Mouse (Mus musculus) ovary, postnatal 36 days (tissue): ENCODE data around the gene Pcmt1.

ENCODE experiments used
- DNase-seq: peaks from one replicate; pipeline ENCODE4 v3.0.0; 2022; ENCODE audit warnings: low spot score, mixed read lengths

Gene Pcmt1

DNA sequence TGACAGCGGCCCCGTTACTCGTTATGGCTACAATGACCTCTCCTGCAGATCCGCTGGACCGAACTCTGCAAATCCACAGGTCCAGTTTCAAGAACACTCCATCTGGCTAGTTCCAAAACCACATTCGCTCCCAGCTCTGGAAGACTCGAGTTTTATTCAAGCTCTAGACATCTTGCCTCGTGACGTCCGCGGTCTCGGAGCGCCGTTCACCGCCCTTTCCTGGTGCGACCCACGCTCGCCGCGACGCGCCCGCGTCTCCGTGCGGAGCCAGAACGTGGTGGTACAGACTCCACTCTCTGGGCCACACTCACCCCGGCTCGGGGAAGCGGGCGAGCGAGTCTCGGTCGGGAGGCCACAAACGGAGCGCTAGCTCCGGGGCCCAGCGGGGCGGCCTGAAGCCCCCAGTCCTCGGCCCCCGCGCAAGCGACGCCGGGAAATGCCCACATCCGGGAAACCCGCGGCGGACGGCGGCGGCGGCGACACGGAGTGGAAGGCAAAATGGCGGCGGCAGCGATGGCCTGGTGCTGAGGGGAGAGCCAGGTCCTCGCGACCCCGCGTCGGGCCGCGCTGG is at the start of gene Pcmt1, which contains the start of gene Lats1:
Pcmt1 (minus strand) TSS at position 406 of the 571 bp plus-strand sequence.
Lats1 (plus strand) TSS at position 484 of the 571 bp plus-strand sequence.
- DNase-seq: peak; percentile 88

DNA sequence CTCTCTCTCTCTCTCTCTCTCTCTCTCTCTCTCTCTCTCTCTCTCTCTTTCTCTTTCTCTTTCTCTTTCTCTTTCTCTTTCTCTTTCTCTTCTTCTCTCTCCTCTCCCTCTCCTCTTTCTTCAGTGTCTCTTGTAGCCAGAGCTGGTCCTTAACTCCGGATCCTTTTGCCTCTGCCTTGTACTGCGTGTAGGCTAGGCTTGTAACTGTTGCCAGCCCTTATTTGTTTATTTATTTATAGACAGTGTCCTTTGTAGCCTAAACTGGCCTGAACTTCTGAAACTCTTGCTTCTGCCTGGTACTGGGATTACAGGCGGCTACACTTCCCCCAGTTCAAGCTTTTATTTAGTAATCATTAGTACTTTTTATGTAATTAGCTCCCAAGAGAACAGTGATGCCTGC is 46.1 kb upstream of the Pcmt1 start:
- no peak for DNase-seq

DNA sequence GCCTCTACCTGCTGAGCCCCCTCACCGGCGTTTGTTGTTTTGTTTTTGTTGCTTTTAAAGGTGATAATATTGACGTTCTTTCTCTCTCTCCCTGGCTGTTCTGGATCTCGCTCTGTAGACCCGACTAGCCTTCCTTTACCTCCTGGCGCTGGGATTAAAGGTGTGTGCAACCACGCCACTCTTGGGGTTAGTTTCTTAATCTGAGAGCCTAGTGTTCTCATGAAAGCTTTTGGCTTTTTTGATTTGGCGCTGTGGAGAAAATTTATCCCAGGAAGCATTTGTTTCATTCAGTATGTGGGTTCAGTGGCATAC is 45.5 kb upstream of the Pcmt1 start:
- no peak for DNase-seq

DNA sequence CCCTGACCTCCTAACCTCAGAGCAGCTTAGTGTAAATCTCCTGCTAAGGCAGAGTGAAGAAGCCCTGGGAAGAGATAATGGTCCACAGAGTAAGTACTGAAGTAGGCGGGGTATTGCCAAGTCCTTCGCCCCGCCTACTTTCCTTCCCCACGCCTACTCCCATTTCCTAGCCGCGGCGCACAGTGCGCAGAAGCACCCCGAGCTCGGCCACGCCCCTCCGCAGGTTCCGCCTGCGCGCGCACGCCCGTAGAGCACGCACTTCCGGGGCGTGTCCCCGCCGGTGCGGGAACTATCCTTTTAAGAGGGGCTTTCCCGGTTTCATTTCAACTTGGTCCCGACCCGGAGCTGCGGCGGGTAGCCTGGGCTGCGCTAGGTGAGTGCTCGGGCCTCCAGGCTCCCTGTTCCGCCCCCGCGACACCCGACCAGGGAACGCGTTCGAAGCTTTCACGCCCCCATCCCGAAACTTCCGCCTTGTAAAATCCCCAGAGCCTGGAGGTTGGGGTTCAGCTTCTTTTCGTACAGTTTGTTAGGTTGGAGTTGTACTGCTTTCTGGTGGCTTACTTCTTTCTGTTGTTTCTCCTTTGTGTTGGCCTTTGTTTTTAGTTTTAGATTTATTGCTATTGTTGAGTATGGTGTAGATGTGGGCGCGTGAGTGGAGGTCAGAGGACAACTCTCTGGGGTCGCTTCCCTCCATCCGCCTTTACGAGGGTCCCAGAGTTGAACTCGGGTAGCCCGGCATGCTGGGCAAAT is 45.0 kb upstream of the Pcmt1 start, which contains the start of gene Katna1:
Katna1 (plus strand) TSS at position 250 of the 750 bp plus-strand sequence.
- DNase-seq: peak; percentile 92

DNA sequence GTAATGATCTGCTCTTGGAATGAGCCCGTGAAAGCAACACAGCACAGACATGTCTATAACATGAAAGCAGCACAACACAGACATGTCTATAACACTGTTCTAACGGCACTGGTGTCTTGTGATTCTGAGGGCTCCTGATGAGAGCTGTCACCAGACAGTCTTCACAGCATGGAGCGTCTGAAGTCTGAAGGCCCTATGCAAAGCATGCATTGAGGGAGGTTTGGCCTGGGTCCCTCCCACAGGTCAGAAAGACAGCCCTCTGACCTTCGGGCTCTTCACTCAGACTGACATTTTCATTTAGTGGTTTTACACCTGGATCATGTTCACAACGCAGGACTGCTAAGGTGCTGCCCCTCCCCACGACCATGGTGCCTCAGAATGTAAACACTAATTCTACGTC is 34.1 kb upstream of the Pcmt1 start:
- no peak for DNase-seq

DNA sequence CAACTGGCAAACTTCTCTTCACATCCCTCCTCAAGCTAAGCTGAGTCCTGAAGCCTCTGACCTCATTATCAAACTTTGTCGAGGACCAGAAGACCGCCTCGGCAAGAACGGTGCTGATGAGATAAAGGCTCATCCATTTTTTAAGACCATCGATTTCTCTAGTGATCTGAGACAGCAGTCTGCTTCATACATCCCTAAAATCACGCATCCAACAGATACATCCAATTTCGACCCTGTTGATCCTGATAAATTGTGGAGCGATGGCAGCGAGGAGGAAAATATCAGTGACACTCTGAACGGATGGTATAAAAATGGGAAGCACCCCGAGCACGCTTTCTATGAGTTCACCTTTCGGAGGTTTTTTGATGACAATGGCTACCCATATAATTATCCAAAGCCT is 31.6 kb upstream of the Pcmt1 start:
- DNase-seq: no peak

DNA sequence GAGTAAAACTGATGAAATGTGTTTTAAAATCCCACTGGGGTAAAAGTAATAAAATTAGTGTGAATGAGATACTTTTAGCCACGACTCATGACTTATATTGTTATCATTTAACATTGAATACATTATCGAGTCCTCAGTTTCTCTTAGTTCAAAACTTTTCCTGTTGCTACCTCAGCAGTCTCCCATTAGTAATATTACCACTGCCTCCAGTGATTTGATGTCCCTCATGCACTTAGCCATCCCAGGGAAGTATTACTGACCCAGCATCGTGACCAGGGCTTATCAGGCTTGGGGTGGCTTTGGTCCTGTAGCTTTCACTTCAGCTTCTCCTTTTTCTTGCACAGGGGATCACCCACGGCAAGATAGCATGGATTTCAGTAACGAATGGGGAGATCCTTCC is 29.2 kb upstream of the Pcmt1 start:
- DNase-seq: no peak

DNA sequence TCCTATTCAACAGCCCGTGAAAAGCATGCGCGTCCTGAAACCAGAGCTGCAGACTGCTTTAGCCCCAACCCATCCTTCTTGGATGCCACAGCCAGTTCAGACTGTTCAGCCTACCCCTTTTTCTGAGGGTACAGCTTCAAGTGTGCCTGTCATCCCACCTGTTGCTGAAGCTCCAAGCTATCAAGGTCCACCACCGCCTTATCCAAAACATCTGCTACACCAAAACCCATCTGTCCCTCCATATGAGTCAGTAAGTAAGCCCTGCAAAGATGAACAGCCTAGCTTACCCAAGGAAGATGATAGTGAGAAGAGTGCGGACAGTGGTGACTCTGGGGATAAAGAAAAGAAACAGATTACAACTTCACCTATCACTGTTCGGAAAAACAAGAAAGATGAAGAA is 21.6 kb upstream of the Pcmt1 start:
- no peak for DNase-seq

DNA sequence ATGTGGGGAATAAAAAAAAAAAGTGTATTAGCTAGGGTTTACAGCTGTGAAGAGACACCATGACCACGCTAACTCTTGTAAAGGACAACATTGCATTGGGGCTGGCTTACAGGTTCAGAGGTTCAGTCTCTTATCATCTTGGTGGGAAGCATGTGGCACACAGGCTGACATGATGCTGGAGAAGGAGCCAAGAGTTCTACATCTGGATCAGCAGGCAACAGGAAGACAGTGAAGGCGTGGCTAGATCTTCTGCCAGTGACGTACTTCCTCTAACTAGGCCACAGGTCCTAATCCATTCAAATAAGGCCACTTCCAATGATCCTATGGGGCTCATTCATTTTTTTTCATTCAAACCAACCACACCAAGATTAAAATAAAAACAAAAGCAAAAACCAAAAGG is 19.2 kb upstream of the Pcmt1 start:
- no peak for DNase-seq

DNA sequence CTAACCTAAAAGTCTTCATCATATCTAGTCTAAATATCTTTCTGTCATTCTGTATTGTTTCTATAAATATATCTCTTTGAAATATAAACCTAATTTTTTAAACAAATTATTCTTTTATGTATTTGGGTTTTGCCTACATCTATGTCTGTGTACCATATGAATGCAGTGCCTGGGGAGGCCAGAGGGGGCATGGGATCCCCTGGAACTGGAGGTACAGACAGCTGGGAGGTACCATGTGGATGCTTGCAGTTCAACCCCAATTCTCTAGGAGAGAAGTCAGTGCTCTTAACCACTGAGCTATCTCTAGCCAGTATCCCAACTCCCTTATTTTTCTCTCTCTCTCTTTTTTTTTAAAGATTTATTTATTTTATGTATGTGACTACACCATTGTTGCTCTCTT is 14.3 kb upstream of the Pcmt1 start:
- no peak for DNase-seq

DNA sequence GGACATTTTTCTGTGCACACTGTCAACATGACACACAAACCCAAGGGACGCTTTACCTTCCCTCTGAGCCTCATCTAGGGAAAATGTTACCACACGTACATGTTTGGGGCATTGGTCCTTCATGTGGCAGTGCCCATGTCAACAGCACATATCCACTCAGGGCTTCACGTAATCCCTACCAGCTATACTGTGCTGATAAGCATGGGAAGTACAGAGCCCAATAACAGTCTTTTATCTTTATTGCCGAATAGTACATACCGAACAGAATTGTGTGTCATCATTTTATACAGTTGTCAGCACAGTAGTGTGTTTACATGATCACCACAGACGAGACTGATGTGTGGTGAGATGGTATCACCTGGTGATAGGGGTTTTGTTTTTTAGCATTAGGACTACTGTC is 6.0 kb upstream of the Pcmt1 start:
- no peak for DNase-seq

DNA sequence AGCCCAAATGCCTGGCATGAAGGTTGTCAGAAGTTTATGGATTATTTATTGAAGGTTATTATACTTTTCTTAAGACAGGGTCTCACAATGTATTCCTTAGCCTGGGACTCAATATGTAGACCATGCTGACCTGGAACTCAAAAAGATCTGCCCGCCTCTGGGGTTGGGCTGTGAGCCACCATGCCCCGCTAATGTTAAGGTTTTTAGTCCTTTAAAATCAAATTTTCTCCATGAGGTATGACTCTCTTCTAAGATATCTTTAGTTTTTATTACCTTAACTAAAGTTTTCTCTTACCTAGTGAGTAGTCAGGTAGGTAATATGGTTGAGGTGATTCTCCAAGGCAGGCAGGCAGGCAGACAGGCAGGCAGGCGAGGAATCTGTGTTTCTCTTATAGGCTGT is 1.3 kb upstream of the Pcmt1 start:
- no peak for DNase-seq

DNA sequence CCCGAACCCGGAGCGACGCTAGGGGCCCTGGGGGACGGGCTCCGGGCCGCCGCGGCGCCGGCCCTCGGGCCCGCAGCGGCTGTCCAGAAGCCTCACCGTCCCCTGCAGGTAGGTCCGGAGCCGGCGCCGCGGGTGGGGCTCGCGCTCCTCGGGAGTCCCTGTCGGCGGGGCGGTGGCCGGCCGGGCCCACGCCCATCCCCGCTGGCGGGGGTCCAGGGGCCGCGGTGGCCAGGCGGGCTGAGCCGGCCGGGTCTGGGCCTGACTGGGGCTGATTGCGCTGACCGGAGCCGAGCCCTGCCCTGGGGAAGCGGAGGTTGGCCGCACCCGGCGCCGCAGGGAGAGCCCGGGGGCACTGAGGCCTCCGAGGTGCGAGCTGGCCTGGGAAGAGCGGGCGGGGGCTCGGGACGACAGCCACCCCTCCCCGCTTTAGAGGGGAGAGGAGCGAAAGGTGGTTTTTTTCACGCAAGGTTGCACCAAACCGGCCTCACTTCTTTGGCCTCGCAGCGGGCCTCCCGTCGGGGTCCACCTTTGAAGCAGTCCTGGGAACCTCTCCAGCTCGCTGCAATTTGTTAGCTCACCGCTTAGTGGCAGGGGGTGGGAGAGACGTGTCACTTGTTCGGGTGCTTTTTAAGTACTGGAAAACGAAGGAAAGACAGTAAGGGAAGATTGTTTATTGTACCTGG is 548 bp upstream of the Pcmt1 start:
- peak; percentile 77 for DNase-seq

DNA sequence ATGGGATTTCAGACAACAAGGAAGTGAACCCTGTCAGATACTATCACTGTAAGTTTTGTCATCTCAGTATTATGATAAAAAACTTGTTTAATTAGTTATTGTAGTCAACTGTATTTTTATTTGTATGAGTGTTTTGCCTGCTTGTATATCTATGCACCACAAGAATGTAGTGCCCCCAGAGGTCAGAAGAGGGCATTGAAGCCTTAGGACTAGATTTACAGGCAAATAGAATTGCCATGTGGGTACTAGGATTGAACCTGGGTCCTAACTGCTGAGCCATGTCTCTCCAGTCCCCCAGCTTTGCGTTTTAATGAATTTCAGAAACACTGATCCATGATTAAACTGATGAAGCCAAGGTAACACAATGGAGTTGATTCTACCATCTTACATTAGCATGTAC is 7.3 kb downstream of the Pcmt1 start:
- no peak for DNase-seq

DNA sequence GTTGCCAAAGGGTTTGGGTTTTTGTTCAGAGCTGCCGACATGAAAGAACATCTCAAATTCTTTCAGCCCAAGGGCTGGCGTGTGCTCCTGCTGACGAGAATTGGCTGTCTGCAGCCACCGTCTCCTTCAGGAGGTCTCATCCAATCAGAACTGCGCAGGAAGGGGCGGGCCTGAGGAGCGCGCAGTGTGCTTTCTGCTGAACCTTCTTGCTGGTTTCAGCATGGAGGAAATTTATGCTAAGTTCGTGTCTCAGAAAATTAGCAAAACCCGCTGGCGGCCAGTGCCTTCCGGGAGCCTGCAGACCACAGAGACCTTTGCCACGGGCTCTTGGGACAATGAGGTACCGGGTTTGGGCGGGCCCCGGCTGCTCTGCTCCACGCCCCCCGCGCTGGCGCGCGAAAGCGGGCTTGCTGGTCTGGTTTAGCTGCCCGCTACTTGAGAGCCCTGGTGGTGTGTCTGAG is 13.6 kb downstream of the Pcmt1 start, which contains the start of gene Nup43:
Nup43 (plus strand) TSS at position 162 of the 461 bp plus-strand sequence.
- DNase-seq: peak; percentile 87

DNA sequence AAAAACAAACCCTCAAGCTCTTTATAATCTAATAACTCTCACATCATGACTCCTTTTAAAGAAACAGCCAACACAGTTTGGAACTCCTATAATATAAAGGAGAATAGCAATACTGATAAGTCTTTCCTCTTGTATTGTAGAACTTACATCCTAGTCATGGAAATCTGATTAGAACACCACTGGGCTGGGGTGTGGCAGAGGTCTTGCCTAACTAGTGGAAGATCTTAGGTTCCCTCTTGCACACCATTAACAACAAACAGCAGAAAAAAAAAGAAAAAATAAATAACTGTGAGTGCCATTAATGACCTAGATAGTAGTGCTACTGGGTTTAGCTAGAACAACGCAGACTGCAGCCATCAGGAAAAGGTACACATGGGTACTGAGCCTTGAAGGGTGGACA is 16.0 kb downstream of the Pcmt1 start:
- no peak for DNase-seq

DNA sequence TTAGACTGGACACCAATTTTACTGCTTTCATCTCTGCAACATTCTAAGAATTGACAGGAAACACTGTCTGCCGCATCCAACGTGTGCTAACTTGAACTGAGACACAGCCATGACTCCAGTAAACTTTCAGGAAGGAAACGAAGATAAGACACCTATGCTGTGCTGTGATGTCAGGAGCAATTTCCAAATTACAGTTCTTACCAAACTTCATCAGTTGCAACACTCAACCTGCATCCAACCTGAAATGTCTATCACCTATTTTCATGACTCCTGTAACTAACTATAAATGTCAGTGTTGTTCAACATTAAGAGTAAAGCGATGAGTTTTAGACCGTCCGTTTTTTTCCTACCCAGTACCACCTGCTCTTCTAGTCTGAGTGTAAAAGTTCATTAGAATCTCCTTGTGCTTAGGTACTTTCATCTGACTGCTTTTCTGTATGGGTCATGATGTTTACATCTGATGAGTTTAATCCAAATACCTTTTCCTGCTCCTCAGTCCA is 16.9 kb downstream of the Pcmt1 start:
- no peak for DNase-seq

DNA sequence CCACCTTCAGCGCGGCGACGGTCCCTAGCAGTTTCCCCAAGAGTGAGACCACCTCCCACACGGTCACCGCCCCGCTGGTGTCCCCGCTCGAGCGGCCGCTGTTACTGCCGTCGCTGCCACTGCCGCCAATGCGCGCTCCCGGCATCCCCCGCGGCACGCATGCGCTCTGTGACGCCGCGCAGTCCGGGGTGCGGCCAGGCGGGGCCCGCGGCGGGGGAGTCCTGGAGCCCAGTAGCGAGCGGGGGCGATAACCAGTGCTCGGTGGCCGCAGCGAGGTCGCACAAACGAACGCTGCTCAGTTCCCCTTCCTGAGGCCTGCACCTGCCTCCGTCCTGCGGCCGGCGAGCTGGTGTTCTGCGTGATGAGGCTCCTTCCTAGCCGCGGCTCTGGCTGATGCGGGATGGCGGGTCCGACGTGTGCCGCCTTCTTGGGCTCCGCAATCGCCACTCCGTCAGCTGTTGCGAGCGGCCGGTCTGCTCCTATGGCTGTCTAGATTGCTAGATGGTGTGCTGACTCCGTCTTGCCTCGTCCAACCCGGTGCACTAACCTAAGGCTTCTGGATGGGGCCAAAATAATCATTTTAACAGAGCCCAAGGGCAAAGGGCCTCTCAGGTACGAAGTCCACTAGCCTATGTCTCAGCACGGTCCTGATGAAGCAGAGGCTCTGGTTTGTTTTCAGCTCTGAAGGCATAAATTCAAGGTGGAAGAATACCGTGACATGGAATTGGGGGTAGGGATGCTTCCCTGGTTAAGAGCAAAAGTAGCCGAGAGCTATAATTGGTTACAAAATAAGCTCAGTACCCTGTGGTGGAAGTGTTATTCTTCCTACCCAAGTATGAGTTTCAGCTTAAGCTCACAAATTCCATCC is 17.5 kb downstream of the Pcmt1 start:
- peak; percentile 92 for DNase-seq

DNA sequence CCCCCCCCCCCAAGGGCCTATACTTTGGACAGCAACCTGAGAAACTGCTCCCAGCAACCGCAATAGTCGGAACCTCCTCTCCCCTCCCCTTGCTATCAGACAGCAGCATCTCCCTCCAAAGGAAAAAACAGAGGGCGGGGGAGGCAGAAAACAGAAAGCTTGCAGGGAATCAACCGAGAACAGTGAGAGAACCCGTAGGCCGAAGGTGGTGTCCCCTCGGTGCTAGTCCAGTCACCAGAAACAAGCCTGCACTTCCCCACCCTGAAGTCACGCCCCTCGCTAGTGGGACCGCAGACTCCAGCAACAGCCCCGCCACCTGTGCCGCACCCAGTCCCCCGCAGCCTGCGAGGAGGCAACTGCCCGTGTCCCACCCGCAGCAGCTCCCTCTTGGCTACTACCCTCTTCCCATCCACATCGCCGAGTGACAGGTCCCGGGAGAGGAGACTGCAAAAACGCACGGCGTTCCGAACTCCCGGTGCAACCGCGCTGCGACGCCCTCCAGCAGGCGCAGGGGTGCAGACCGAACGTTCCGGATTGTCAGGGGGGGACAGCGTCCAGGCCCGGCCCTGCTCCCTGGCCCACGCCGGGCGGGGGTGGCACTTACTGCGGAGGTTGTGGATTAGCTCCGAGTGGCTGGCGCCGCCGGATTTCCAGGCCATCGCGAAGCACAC is 18.3 kb downstream of the Pcmt1 start:
- no peak for DNase-seq

DNA sequence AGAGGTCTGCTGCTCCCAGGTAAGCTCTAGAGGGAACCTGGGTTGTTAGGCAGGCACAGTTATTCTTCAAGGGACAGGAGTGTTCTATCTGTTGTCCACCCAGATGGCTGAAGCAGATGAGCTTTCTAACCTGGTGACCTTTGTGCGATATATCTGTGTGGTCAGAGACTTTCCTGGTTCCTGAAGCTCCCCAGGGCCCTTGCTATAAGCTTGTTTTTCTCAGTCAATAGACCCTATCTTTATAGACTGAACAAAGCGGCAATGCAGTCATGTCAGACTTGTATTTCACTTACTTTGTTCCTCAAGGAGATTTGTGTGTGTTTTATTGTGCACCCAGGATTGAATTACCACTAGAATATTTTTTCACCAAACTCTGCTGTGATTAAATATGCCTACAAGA is 29.9 kb downstream of the Pcmt1 start:
- DNase-seq: no peak

DNA sequence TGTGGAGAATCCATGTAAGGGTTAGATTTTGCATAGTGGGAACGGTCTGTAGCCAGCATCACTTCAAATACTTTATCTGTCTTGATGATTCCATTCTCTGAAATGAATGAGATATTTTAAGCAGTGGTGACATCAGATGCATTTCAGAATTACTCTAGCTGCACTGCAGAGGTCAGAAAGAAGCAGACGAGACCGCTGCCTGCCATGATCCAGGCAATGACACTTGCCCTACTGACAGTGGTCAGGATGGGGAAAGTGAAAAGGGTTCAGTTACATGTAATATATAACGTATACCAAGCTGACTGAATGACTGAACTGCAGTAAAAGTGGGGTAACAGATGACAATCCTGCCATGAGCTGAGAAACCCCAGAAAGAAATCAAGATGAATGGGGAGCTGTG is 31.9 kb downstream of the Pcmt1 start:
- DNase-seq: no peak

DNA sequence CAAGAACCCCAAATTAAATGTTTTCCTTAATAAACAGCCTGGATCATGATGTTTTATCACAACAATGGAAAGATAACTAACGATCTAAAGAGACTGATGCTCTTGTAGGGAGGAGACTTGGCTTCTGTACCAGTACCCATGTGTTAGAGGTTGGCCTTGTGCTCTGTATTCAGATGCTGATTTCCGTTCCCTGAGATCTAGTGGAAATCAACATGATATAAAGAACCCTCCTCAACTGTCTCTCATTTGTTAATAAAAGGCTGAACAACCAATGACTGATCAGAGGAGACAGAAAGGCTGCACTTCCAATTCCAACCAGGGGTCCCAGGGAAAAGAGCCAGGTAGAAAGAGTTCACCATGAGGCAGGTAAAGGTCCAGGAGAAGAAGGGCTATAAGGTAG is 35.0 kb downstream of the Pcmt1 start:
- DNase-seq: no peak
